8 mouse cellular contexts compared by ENCODE assay signal in the genomic region with DNA sequence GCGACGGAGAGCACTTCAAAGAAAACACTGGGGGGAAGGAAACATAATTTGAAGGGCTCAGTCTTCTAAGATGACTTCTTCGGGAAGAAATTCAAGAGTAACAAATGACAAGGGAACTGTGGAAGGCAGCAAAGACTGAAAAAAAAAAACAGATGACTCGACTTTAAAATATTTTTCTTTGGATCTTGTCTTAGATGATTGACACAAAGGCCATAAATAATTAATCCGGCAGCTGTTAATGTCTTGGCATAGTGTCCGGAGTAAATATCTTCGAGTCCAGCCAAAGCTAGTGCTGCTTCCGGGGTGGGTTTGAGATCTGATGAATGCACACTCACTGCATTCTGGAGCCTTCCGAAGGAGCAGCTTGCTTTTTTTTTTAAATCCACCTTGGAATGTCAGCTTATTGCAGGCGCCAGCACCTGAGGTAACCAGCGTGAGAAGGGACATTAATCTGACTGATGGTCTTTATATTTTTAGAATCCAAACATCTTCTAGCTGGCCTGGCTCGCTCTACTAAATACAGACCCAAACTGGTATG. TPM values are rescaled to one million over a fixed set of nuclear protein-coding genes. Genes with fewer than 3 reads are reported as not detected.
DNase-seq lines count a peak whose midpoint lies in the region; ATAC-seq and TF ChIP-seq lines count a peak whose summit lies in the region.

No protein-coding gene starts in this region.

- TF ChIP-seq CTCF in lung, adult 2 months (IDR thresholded peaks at IDR 0.05; ENCODE audit: insufficient read depth, low read length): no peak

- no peaks in the 10 kb centered on the region for H3K9me3 ChIP-seq in lung, embryonic 15.5 days
- H3K9me3 ChIP-seq in forebrain, embryonic 16.5 days (ENCODE audit: control insufficient read depth, low read length): no peaks in the 10 kb centered on the region
- no peaks in the 10 kb centered on the region for H3K9me3 ChIP-seq in limb, embryonic 10.5 days (replicated peaks)

- peaks cover 52% of the 10 kb centered on the region for H3K27me3 ChIP-seq in lung, embryonic 15.5 days
- H3K27me3 ChIP-seq in forebrain, embryonic 16.5 days (replicated peaks; ENCODE audit: control insufficient read depth, insufficient read depth, low read length): peaks cover 10% of the 10 kb centered on the region; the same call in 1 of the 2 replicates
- H3K27me3 ChIP-seq in limb, embryonic 10.5 days (ENCODE audit: low read depth, poor library complexity, severe bottlenecking): peaks cover 68% of the 10 kb centered on the region

- no peaks in the 10 kb centered on the region for H3K36me3 ChIP-seq in lung, embryonic 15.5 days
- H3K36me3 ChIP-seq in forebrain, embryonic 16.5 days (ENCODE audit: control insufficient read depth, insufficient read depth): no peaks in the 10 kb centered on the region
- no peaks in the 10 kb centered on the region for H3K36me3 ChIP-seq in limb, embryonic 10.5 days

- no peak for DNase-seq in lung, adult 2 months
- DNase-seq in limb, embryonic 10.5 days (ENCODE audit: low spot score): no peak
- peak; percentile 55 for DNase-seq in retina, embryonic 14.5 days (ENCODE audit: low spot score)
- DNase-seq in testis, postnatal 14 days (ENCODE audit: low spot score): no peak
- DNase-seq in right cerebral cortex, postnatal 14 days: no peak
- no peak for DNase-seq in adrenal gland, postnatal 14 days

- ATAC-seq in lung, embryonic 15.5 days (ENCODE audit: borderline replicate concordance, extremely low read depth, low FRiP score, low TSS enrichment): no peak
- ATAC-seq in forebrain, embryonic 16.5 days: no peak

- TF ChIP-seq POLR2A in lung, adult 2 months (IDR thresholded peaks at IDR 0.05; ENCODE audit: borderline replicate concordance, extremely low read depth, low read depth, low read length): no peak

- H3K4me2 ChIP-seq in lung, embryonic 15.5 days: peak overlapping the region; percentile 100
- H3K4me2 ChIP-seq in forebrain, embryonic 16.5 days (ENCODE audit: low read length): peak overlapping the region; percentile 98

- no peak overlapping the region for H3K27ac ChIP-seq in lung, embryonic 15.5 days
- H3K27ac ChIP-seq in forebrain, embryonic 16.5 days (ENCODE audit: low read length): no peak overlapping the region
- no peak overlapping the region; the same call in 1 of the 2 replicates for H3K27ac ChIP-seq in limb, embryonic 10.5 days

- H3K4me3 ChIP-seq in lung, embryonic 15.5 days: peak overlapping the region; percentile 59
- no peak overlapping the region for H3K4me3 ChIP-seq in lung, adult 2 months (replicated peaks; ENCODE audit: extremely low read depth, low read depth, low read length)
- peak overlapping the region; percentile 72 for H3K4me3 ChIP-seq in forebrain, embryonic 16.5 days (replicated peaks; ENCODE audit: low read length)
- peak overlapping the region; percentile 75 for H3K4me3 ChIP-seq in limb, embryonic 10.5 days

- H3K9ac ChIP-seq in lung, embryonic 15.5 days: no peak overlapping the region; the same call in 1 of the 2 replicates
- peak overlapping the region; percentile 72 for H3K9ac ChIP-seq in forebrain, embryonic 16.5 days (replicated peaks; ENCODE audit: low read depth, low read length)

- WGBS in lung, embryonic 15.5 days: 16% methylated on average over 12 of the region's 12 CpGs
- WGBS in lung, adult 2 months: 16% methylated on average over 12 of the region's 12 CpGs
- WGBS in forebrain, embryonic 16.5 days: 24% methylated on average over 12 of the region's 12 CpGs
- 35% methylated on average over 12 of the region's 12 CpGs for WGBS in limb, embryonic 10.5 days

- peaks cover 17% of the 10 kb centered on the region; the same call in 1 of the 2 replicates for H3K4me1 ChIP-seq in lung, embryonic 15.5 days
- no peaks in the 10 kb centered on the region for H3K4me1 ChIP-seq in lung, adult 2 months (ENCODE audit: control insufficient read depth, insufficient read depth, low read length)
- peaks cover 13% of the 10 kb centered on the region for H3K4me1 ChIP-seq in forebrain, embryonic 16.5 days (replicated peaks; ENCODE audit: control insufficient read depth, insufficient read depth, low read length)
- peaks cover 16% of the 10 kb centered on the region for H3K4me1 ChIP-seq in limb, embryonic 10.5 days

RNA-seq across cellular contexts. Expression of a gene that starts 2.0 kb away (rescaled TPM):
- 4.9 and 5.9 TPM in 2 replicates for polyA plus RNA-seq in lung, embryonic 15.5 days (2015; fragmentation: Nextera tagmentation; extraction: Ambion mirVana)
- 5.2 and 5.6 TPM in 2 replicates for polyA plus RNA-seq in lung, adult 2 months (2012; rRNA removed)
- polyA plus RNA-seq in forebrain, embryonic 16.5 days (2015; fragmentation: Nextera tagmentation; extraction: Ambion mirVana): 9.1 and 9.2 TPM in 2 replicates
- 0.43 and 0.71 TPM in 2 replicates for polyA plus RNA-seq in limb, embryonic 10.5 days (2016; fragmentation: Nextera tagmentation; extraction: Ambion mirVana)
- total RNA-seq in adrenal gland, postnatal 14 days (2021): 0.49 and 1.9 TPM in 2 replicates
